Mouse (Mus musculus) kidney, postnatal 0 days (tissue): ENCODE results near the gene Myo3b. TPM values are rescaled to one million over a fixed set of nuclear protein-coding genes. Genes with fewer than 3 reads are reported as not detected.

ENCODE experiments used
- ATAC-seq: fragments of 200-750 bp; cut with Nextera tagmentation; replicated peaks from 2 replicates; pipeline ENCODE4 v1.8.0; 2017; ENCODE audit warnings: low read depth, moderate number of reproducible peaks, moderate TSS enrichment, moderate library complexity; ENCODE audit not compliant: low FRiP score
- DNase-seq: peaks from one replicate; pipeline ENCODE4 v3.0.0-alpha.2; 2016; ENCODE audit warnings: low spot score
- H3K27ac ChIP-seq: fragments of 300-500 bp; sonication (generic); 2 replicates; pipeline ENCODE4 v1.5.1; 2014; ENCODE audit warnings: mild to moderate bottlenecking
- H3K27me3 ChIP-seq: fragments of 300-500 bp; sonication (generic); 2 replicates; pipeline ENCODE4 v1.6.1; 2014; ENCODE audit warnings: low read length, mixed read lengths; ENCODE audit not compliant: insufficient read depth
- H3K36me3 ChIP-seq: fragments of 300-500 bp; sonication (generic); 2 replicates; pipeline ENCODE4 v1.6.1; 2014; ENCODE audit warnings: low read length, mixed read lengths; ENCODE audit not compliant: insufficient read depth
- H3K4me1 ChIP-seq: fragments of 300-500 bp; sonication (generic); replicated peaks from 2 replicates; pipeline ENCODE4 v1.6.1; 2014; ENCODE audit warnings: antibody characterized with exemption, low read length, mixed read lengths; ENCODE audit not compliant: insufficient read depth
- H3K4me2 ChIP-seq: fragments of 300-500 bp; sonication (generic); 2 replicates; pipeline ENCODE4 v1.6.1; 2014; ENCODE audit warnings: mild to moderate bottlenecking, low read length, moderate library complexity, mixed read lengths
- H3K4me3 ChIP-seq: fragments of 300-500 bp; sonication (generic); replicated peaks from 2 replicates; pipeline ENCODE4 v1.5.1; 2014; ENCODE audit warnings: low read depth, low read length
- H3K9ac ChIP-seq: fragments of 300-500 bp; sonication (generic); 2 replicates; pipeline ENCODE4 v1.6.1; 2014; ENCODE audit warnings: low read depth, low read length
- H3K9me3 ChIP-seq: fragments of 300-500 bp; sonication (generic); replicated peaks from 2 replicates; pipeline ENCODE4 v1.6.1; 2016; ENCODE audit warnings: low read length, inconsistent platforms, mixed read lengths
- CTCF ChIP-seq: IDR thresholded peaks from 2 replicates; pipeline ENCODE4 v1.5.1; 2016; ENCODE audit warnings: antibody characterized with exemption, low read depth, mild to moderate bottlenecking, moderate library complexity
- WGBS: fragments of 180-500 bp; shearing (Covaris S2); extraction: QIAGEN DNeasy Blood & Tissue Kit; methylation state at CpG from one replicate; pipeline ENCODE4 v1.1.7; 2014; 5-methylcytosine and 5-hydroxymethylcytosine counted together
- polyA plus RNA-seq: library from polyadenylated mRNA; unstranded; fragments of >200 nt; fragmentation: Nextera tagmentation; extraction: Ambion mirVana; gene quantifications from 2 replicates; pipeline ENCODE4 v1.2.1, GENCODE M21; 2015

Gene Myo3b
- polyA plus RNA-seq, 1 experiment from 2014 or later, result 1.3 TPM

DNA sequence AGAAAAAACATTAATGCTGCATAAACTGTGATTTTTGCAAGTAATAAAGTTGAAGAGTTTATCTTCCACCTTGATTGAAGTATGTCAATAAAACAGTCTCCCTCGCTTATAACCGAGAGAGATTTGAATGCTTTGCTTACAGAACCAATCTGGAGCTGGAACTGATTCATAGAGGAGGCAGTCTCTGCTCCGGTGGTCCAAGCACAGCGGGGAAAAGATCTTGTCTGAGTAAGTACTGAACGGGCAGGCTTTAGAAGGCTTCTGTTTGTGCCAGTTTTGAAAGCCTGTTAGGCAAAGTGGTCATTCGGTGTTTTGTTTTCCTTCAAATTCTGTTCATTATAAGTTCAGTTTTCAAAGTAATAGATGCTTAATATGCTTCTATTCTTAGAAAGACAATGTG is 38.6 kb upstream of the Myo3b start:
- DNase-seq (no peak), ATAC-seq (no peak)
- no peaks in the 10 kb centered on the region for H3K4me1 ChIP-seq
- H3K9me3 ChIP-seq, result no peaks in the 10 kb centered on the region
- H3K4me3 ChIP-seq, result no peak overlapping the region
- H3K36me3 ChIP-seq, result peaks cover 17% of the 10 kb centered on the region
- no peak overlapping the region for H3K9ac ChIP-seq
- H3K27me3 ChIP-seq, result no peaks in the 10 kb centered on the region
- WGBS, result 90% methylated on average over 6 of the region's 6 CpGs
- no peak overlapping the region for H3K4me2 ChIP-seq
- no peak overlapping the region for H3K27ac ChIP-seq
- no peak for TF ChIP-seq CTCF

DNA sequence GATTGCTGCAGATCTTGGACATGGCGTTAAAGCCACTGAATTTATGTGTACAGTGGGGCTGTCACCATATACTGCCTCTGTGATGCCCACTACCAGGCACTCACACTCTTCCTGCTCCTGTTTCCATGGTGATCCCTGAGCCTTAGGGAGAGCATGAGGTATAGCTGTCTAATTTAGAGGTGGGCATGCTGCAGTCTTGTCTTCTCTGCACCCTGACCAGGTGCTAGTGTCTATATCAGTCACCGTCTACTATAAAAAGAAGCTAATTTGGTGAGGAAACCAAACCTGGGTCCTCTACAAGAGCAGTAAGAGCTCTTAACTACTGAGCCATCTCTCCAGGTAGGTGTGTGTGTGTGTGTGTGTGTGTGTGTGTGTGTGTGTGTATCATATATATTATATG is 32.4 kb upstream of the Myo3b start:
- H3K36me3 ChIP-seq, result peaks cover 13% of the 10 kb centered on the region; the same call in 1 of the 2 replicates
- no peaks in the 10 kb centered on the region for H3K9me3 ChIP-seq
- H3K9ac ChIP-seq, result no peak overlapping the region
- H3K4me2 ChIP-seq, result no peak overlapping the region
- DNase-seq (no peak), ATAC-seq (no peak)
- H3K27me3 ChIP-seq, result no peaks in the 10 kb centered on the region
- 96% methylated on average over 2 of the region's 2 CpGs for WGBS
- no peak overlapping the region for H3K27ac ChIP-seq
- no peaks in the 10 kb centered on the region for H3K4me1 ChIP-seq
- no peak overlapping the region for H3K4me3 ChIP-seq
- no peak for TF ChIP-seq CTCF

DNA sequence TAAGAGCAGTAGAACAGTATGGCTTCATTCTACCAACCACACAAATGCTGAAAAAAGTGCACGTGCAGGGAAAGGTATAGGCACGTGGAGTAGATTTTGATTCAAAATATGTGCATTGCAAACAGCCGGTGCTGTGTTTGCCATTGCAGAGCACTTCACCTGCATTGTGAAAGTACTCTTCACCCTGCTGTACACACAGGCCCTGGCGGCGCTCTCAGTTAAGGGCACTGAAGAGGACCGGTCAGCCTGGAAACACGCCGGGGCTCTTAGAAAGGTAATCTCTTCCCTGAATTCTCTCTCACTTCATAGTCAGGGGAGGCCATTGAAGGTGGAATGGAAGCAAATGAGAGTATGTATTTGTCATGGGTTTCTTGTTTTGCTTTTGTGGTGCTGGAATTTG is 26.0 kb upstream of the Myo3b start:
- Histone ChIP-seq H3K27me3 (no peaks in the 10 kb centered on the region), H3K9me3 (no peaks in the 10 kb centered on the region), H3K4me2 (no peak overlapping the region), H3K9ac (no peak overlapping the region), H3K4me1 (no peaks in the 10 kb centered on the region), H3K4me3 (no peak overlapping the region), H3K27ac (no peak overlapping the region), H3K36me3 (0 out of 2 replicates have a peak, but pooled peaks cover 14% of the 10 kb centered on the region)
- no peak for ATAC-seq
- no peak for DNase-seq
- WGBS, result 95% methylated on average over 8 of the region's 8 CpGs
- TF ChIP-seq CTCF, result no peak

DNA sequence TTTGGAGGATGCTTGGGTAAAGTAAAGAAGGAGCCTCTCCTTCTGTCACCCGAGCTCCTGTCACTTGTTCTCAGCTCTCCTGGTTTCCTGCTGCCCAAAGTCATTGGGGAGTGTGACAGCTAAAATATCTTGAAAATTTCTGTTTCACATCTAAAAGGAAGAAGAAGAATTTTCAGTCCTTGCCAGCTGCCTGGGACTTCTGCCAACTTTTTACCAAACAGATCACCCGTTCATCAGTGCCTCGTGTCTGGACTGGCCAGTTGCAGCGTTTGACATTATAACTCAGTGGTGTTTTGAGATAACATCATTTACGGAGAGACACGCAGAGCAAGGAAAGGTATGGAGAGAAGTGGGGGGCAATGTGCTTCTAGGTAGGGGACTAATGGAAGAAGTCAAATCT is 20.7 kb upstream of the Myo3b start:
- ATAC-seq (no peak), DNase-seq (no peak)
- H3K4me3 ChIP-seq, result no peak overlapping the region
- H3K4me1 ChIP-seq, result no peaks in the 10 kb centered on the region
- no peaks in the 10 kb centered on the region for H3K27me3 ChIP-seq
- WGBS, result 72% methylated on average over 6 of the region's 6 CpGs
- no peak overlapping the region for H3K4me2 ChIP-seq
- no peak for TF ChIP-seq CTCF
- H3K9me3 ChIP-seq, result no peaks in the 10 kb centered on the region
- no peak overlapping the region for H3K27ac ChIP-seq
- peaks cover 27% of the 10 kb centered on the region; the same call in 1 of the 2 replicates for H3K36me3 ChIP-seq
- H3K9ac ChIP-seq, result no peak overlapping the region

DNA sequence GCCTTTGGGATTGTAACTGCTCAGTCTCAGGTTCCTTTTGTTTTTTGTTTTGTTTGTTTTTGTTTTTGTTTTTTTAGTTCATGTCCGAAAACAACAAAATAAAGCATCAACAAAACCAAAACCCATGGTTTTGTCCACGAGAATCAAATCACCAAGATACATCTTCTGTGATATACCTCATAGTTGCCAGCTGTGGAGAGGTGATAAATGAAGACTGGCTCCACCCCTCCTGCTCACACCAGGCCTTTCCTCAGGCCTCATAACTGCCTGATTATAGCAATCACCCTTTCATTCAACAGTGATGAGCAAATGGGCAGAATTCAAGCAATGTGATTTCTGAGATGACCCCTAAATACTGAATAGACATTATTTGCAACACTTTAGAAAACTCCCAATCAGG is 14.5 kb upstream of the Myo3b start:
- Histone ChIP-seq H3K27me3 (no peaks in the 10 kb centered on the region), H3K9me3 (no peaks in the 10 kb centered on the region), H3K27ac (no peak overlapping the region), H3K4me3 (no peak overlapping the region), H3K9ac (no peak overlapping the region), H3K4me1 (no peaks in the 10 kb centered on the region), H3K36me3 (peaks cover 22% of the 10 kb centered on the region; the same call in 1 of the 2 replicates), H3K4me2 (no peak overlapping the region)
- no peak for DNase-seq
- TF ChIP-seq CTCF, result no peak
- no peak for ATAC-seq
- 94% methylated on average over 2 of the region's 2 CpGs for WGBS

DNA sequence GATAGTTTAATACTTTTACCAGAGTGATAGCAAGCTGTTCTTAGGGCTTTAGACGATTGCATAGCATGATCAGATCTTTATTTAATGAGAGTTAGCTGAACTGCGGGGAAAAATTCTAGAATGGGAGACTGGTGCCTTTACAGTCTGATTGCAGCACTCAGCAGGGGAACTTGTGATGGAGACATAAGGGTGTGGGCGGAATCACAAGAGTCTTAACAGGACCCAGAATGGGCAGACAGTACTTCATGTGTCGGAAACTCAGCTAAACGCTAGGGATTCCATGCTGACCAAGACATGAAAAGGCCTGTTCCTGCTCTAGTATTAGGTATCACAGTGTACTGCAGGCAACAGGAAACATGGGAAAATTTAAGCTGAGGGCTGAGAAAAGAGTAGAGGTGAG is 13.2 kb upstream of the Myo3b start:
- DNase-seq (no peak), ATAC-seq (no peak)
- Histone ChIP-seq H3K36me3 (peaks cover 18% of the 10 kb centered on the region; the same call in 1 of the 2 replicates), H3K27me3 (no peaks in the 10 kb centered on the region), H3K4me1 (no peaks in the 10 kb centered on the region), H3K9ac (no peak overlapping the region), H3K9me3 (no peaks in the 10 kb centered on the region), H3K4me3 (no peak overlapping the region), H3K27ac (no peak overlapping the region), H3K4me2 (no peak overlapping the region)
- WGBS, result 95% methylated on average over 5 of the region's 5 CpGs
- TF ChIP-seq CTCF, result no peak

DNA sequence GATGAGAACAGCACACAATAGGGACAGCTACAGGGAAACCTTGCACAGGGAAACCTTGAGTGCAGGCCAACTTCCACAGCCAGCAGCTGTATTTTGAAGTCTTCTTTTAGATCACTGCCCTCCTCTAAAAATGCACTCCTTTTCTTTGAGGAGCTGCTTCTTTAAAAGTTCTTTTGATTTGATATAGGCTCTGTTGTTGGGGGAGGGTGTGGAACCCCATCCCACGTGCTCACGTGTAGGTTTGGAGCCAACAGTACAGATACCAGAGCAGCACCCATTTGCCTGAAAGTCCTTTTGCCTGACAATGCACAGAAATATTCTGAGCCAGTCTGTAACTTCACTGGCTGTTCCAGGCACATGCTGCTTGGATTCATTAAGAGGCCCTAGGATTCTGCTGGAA is 7.5 kb upstream of the Myo3b start:
- Histone ChIP-seq H3K27me3 (no peaks in the 10 kb centered on the region), H3K9me3 (no peaks in the 10 kb centered on the region), H3K36me3 (no peaks in the 10 kb centered on the region), H3K4me2 (no peak overlapping the region), H3K9ac (no peak overlapping the region), H3K27ac (no peak overlapping the region), H3K4me3 (no peak overlapping the region), H3K4me1 (no peaks in the 10 kb centered on the region)
- 78% methylated on average over 2 of the region's 2 CpGs for WGBS
- no peak for DNase-seq
- TF ChIP-seq CTCF, result no peak
- no peak for ATAC-seq
